Mouse (Mus musculus) gastrocnemius, adult 8-10 months (tissue): ENCODE results near the gene Myh7b. TPM values are rescaled to one million over a fixed set of nuclear protein-coding genes. Genes with fewer than 3 reads are reported as not detected.
"Not testable (repeated sequence)": the region's sequence is repeated elsewhere in the genome, so short reads cannot be mapped to it uniquely, and the experiment has no call there.

Source experiments
- DNase-seq, 2 experiments: peaks; one replicate each; pipeline ENCODE4 v3.0.0; 2022; ENCODE audit warnings: low spot score in 2 of 2
- total RNA-seq, 4 experiments: library from RNA; stranded (reverse); gene quantifications; 2 replicates each; pipeline ENCODE4 v1.2.4; 2022

The Myh7b gene
- total RNA-seq, 4 experiments from 2014 or later, result 2.8 to 4.8 (median 3.3) TPM

DNA sequence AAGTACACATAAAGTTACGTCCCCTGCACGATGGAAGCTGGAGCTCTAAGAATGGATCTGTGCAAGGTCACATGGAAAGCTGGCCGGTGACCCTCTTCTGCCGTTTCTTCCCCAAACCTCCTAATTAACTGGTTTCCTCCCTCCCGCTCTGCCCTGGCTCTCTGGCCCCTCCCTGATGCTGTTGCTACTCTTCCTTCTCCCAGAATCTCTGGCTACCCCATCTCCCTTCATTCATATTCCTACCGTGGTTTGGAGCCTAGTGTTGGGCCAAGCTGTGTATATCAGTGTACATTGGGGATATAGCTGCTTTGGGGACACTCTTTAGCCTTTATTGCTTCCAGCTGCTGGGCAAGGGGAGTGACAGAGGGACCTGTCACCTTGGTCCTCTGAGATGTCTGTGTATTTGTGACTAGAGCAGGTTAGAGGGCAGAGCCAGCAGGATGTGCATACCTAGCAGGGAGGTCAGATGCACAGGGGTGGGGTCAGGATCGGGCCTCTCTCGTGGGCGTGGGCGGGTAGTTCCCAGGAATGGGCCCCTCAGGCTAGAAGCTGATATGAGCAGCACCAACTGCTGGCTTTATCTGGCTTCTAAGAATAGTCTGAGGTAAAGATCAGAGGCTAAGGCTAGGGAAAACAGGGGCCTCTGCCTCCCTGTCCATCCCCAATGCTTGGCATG is 6.3 kb upstream of the Myh7b start:
- DNase-seq, result no peak

DNA sequence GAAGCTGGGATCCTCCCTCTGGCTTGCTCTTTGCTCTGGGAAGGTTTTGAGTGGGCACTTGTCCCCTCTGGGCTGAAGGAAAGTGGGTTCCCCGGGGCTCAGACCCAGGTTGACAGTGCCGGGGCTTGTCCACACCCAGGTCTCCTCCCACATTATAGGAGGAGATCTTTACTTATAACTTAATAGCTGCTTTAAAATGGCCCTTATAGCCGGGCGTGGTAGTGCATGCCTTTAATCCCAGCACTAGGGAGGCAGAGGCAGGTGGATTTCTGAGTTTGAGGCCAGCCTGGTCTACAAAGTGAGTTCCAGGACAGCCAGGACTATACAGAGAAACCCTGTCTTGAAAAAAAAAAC is 5.8 kb upstream of the Myh7b start:
- not testable (repeated sequence) for DNase-seq

DNA sequence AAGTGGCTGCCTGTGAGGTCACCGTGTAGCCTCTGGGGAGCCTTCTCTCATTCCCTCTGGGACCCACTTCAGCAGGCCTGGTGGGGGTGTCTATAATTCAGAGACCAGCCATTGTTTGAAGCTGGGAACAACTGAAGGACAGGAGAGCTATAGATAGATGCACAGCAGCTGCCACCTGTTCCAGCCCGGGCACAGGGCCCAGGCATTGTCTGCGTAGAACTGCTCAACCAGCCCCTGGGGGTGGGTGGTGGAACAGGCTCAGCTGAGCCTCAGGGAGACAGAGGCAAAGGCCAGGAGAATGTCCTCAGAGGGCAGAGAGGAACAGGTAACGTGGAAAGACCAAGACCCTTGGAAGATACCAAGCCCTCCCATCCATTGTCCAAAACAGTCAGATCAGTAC is 4.7 kb upstream of the Myh7b start:
- DNase-seq, result no peak

DNA sequence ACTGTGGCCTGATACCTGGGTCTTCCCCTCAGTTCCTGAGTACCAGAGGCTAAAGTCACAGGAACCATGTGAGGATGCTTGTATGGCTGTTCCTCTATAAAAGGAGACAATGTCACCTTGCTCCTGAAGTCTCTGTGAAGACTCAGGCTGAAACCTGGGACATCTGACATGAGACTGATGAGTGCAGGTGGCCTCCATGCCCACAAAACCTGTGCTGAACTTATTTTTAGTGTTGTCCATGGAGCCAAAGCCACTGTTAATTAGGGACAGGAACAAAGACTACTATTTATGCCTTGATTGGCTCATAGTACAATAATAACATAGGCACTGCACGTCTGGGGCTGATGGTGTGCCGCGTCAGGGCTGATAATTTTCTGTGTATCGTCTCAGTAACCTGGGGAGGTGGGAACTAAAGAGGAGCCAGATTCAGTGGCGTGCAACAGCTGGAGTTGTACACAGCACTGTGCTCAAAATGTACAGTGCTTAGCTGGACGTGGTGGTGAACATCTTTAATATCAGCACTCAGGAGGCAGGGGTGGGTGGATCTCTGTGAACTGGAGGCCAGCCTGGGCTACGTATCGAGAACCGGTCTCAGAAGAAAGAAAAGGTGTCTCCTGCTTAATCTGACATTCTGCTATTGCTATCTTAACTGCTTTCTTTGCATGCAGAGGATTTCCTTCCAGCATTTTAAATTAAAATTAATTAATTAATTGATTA is 980 bp downstream of the Myh7b start:
- DNase-seq, result no peak

DNA sequence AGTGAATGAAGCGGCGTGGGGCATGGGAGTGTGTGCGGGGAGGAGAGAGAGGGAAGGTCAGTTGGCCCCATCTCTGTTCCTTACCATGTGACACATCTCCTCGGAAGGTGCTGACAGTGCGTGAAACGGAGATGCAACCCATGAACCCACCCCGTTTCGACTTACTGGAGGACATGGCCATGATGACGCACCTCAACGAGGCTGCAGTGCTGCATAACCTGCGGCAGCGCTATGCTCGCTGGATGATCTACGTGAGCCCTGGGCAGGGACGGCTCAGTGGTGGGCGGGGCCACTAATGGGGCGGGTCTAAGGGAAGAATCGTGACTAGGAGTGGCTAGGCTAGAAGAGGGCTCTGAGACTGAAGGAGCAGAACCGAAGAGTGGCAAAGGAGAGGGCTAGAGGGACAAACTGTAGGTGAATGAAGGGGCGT is 2.3 kb downstream of the Myh7b start:
- no peak for DNase-seq

DNA sequence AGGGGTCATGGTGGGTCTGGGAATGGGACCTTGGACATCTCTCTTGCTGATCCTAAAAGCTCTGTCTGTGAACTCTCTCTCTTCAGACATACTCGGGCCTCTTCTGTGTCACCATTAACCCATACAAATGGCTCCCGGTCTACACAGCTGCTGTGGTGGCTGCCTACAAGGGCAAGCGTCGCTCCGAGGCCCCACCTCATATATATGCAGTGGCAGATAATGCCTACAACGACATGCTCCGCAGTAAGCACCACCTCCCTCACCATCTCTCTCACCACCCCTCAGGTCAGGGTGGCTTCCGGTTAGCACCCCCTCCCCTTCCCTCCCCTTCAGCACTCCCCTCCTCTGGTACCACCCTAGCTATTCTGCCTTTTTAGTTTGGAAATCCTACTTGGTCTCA is 2.9 kb downstream of the Myh7b start:
- DNase-seq, result no peak

DNA sequence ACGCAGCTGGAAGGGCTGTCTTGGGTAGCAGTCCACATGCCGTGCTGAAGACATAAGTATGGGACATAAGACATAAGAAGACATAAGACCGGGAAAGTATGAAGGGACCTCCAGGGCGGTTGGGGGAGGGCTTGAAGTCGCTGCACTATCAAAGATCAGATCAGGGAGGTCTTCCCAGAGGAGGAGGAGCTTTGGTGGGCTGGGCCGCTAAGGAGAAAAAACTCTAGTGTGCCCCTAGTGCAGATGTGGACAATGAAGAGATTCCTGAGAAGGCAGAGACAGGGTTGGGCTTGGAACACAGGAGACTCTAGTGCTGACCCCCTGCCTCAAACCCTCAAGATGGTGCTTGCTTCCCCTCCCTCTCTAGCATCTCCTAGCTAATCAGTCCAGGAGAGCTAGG is 6.0 kb downstream of the Myh7b start:
- DNase-seq, result no peak

DNA sequence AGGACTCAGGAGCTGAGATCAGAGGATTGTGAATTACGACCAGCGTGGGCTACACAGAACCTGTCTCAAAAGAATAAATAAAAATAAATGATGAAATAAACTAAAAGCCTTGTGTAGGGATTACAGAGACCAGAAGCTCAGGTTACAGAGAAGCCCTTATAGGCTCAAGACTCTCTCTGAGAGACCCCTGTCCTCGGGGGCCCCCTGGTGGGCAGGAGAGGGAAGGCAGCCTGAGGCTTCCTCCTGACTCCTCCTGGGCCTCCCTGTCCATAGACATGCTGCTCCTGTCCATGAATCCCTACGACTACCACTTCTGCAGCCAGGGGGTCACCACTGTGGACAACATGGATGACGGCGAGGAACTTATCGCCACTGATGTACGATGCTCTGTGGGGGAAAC is 8.8 kb downstream of the Myh7b start:
- DNase-seq, result peak; percentile 74 to 82

DNA sequence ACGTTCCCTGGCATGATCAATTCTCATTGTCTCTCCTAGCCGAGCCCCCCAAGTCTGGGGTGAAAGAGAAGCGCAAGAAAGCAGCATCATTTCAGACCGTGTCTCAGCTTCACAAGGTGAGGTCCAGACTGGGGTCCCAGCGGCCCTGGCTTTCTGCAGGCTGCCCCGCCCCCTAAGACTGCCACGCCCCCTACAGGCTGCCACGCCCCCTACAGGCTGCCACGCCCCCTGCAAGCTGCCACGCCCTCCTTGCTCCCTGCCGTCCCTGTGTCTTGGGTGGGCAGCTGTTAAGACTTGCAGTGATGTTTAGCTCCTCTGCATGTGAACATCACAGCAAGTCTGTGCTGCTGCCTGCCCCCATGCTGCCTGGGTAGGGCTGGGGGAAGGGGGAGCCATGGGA is 11.6 kb downstream of the Myh7b start:
- no peak for DNase-seq

DNA sequence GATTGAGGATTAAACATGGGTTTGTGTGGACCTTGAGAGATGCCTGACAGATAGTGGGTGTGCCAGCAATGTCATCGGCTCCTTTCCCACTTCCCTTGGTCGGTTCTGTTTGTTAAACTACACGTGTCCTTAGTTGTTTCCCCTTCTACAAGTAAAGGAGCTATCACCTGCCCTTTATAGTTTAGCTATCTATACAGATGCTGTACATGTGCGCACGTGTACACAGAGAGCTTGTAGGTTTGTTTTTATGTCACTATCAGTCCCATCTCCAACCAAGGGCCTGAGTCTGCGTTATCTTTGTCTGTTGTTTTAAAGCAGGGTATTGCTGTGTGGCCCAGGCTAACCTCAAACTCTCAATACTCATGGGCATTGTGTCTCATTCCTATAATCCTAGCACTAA is 13.0 kb downstream of the Myh7b start:
- DNase-seq, result no peak

DNA sequence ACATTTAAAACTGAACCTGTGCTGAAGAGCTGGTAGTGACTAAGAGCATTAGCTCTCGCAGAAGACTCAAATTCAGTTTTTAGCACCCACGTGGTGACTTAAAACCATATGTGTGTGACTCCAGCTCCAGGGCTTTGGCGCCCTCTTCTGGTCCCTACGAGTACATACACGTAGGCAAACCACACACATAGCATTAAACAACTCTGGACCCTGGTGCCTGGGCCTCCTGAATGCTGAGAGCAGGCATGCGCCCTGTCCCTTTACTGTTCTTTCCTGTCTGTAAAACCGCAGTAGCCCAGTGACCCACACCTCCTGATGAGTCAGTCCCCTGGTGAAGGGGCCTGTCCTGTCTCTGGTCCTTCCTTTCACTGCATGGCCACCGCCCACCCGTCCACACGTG is 13.7 kb downstream of the Myh7b start:
- DNase-seq, result no peak

DNA sequence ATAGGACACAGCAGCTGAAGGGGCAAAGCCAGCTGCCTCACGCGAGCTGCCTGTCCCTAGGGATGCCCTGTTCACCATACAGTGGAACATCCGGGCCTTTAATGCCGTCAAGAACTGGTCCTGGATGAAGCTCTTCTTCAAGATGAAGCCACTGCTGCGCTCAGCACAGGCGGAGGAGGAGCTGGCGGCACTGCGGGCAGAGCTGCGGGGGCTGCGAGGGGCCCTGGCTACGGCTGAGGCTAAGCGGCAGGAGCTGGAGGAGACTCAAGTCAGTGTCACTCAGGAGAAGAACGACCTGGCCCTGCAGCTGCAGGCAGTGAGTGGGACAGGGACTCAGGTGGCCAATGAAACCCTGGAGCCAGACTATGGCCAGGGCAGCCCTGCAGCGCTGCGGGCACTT is 15.3 kb downstream of the Myh7b start:
- no peak for DNase-seq

DNA sequence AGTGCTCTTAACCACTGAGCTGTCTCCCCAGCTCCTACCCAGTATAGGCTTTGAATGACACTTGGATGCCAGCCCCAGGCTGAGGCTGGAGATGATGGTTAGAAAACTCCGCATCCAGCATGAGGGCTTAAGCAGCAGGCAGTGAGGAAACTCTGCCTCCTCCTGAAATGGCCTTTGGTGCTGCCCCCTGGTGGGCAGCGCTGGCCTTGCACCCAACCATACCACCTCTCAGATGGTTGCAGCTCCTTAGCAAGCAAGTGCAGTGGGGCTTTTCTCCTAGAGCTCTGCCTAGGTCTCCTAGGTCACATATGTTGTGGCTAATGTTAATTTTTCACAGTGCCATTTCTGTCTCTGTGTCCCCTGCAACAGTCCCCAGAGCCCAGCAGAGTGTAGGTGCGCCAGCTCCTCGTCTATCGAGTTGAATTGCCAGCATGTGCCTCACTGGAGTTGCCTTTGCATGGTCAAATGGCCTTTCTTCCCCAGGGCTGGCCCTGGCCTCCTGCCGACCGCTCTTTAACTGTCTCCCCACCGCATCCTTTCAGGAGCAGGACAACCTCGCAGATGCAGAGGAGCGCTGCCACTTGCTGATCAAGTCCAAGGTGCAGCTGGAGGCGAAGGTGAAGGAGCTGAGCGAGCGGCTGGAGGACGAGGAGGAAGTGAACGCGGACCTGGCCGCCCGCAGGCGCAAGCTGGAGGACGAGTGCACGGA is 16.2 kb downstream of the Myh7b start:
- peak; percentile 45 to 48 for DNase-seq

DNA sequence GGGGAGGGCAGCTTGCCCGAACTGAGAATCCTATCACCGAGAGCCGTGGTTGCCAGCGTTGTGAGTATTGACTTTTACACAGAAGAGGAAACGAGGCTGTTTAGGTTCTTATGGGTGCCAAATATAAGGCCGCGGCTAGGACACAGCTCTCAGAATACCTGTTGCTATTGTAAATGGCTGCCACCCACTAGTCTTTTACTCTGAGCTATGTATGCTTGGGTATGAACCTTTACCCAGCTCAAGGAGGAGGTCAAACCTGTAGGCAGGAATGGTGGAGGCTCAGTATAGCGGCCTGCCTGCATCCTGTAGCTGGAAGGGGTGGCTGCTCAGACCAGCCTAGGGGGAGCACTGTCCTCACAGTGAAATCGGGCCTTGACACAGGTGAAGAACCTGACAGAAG is 17.1 kb downstream of the Myh7b start:
- DNase-seq, result no peak

DNA sequence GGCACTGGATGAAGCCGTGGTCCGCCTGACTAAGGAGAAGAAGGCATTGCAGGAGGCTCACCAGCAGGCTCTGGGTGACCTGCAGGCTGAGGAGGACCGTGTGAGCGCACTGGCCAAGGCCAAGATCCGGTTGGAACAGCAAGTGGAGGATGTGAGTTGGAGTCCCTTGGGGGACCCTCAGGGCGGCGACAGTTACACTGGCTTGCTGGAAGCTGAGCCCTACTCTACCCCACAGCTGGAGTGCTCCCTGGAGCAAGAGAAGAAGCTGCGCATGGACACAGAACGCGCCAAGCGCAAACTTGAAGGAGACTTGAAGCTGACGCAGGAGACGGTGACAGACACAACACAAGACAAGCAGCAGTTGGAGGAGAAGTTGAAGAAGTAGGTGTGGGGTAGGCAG is 17.5 kb downstream of the Myh7b start:
- DNase-seq, result no peak

DNA sequence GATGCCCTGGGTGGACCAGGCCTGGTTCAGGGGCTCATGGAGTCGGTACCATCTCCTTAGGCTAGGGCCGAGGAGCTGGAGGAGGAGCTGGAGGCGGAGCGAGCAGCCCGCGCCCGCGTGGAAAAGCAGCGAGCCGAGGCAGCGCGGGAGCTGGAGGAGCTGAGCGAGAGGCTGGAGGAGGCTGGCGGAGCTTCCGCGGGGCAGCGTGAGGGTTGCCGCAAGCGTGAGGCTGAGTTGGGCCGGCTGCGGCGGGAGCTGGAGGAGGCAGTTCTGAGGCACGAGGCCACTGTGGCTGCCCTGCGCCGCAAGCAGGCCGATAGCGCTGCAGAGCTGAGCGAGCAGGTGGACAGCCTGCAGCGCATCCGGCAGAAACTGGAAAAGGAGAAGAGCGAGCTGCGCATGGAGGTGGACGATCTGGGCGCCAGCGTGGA is 18.2 kb downstream of the Myh7b start:
- DNase-seq, result no peak

DNA sequence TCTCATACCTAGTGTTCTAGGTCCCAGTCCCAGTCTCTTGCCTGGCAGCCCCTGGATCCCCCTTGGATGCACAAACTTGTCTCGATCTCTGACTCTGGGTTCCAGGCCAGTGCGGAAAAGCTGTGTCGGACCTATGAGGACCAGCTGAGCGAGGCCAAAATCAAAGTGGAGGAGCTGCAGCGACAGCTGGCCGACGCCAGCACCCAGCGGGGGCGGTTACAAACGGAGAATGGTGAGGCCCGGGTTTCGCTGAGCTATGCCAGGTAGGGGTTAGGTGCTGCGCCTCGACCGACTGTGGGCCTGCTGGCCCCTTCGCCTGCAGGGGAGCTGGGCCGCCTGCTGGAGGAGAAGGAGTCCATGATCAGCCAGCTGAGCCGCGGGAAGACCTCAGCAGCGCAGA is 19.1 kb downstream of the Myh7b start:
- DNase-seq, result no peak

DNA sequence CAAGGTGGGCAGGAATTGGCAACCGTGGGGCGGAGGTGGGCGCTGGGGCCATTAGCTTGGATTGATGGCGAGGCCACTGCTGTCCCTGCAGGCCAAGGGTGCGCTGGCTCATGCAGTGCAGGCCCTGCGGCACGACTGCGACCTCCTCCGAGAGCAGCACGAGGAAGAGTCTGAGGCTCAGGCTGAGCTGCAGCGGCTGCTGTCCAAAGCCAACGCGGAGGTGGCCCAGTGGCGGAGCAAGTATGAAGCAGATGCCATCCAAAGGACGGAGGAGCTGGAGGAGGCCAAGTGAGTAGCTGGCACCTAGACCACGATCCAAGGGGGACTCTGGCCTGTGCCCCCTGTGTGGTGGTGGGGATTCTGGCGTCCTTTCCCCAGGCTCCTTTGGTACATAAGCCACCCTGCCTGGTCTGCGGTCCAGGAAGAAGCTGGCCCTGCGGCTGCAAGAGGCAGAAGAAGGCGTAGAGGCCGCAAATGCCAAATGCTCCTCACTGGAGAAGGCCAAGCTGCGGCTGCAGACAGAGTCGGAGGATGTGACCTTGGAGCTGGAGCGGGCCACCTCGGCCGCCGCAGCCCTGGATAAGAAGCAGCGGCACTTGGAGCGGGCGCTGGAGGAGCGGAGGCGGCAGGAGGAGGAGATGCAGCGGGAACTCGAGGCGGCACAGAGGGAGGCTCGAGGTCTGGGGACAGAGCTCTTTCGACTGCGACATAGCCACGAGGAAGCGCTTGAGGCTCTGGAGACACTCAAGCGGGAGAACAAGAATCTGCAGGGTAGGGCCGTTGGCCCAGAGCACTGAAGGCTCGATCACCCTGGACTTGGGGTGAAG is 19.8 kb downstream of the Myh7b start:
- DNase-seq, result no peak

DNA sequence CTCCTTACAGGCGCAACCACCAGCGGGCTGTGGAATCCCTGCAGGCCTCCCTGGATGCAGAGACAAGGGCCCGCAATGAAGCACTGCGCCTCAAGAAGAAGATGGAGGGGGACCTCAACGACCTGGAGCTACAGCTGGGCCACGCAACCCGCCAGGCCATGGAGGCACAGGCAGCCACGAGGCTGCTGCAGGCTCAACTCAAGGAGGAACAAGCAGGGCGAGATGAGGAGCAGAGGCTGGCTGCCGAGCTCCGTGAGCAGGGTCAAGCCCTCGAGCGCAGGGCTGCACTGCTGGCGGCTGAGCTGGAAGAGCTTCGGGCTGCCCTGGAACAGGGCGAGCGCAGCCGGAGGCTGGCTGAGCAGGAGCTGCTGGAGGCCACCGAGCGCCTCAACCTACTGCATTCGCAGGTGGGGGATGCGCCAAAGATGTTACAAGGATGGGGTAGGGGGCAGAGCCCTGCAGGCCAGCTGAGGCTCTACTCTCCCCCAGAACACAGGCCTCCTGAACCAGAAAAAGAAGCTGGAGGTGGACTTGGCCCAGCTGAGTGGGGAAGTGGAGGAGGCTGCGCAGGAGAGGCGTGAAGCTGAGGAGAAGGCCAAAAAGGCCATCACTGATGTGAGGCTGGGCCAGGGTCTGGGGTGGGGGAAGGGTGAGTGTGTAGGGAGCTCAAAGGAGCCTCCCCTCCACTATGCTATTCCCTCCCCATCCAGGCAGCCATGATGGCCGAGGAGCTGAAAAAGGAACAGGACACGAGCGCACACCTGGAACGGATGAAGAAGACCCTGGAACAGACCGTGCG is 21.3 kb downstream of the Myh7b start:
- DNase-seq, result no peak

DNA sequence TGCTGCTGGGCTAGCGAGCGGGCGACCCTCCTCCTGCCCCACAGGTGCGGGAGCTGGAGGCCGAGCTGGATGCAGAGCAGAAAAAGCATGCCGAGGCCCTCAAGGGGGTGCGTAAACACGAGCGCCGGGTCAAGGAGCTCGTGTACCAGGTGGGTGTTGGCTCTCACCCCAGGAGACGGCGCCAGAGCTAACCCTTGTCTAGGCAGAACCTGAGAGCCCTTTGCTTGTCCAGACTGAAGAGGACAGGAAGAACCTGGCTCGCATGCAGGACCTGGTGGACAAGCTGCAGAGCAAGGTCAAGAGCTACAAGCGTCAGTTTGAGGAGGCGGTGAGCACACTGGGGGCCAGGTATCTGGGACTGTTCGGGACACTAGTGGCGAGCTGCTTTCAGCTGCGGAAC is 22.1 kb downstream of the Myh7b start:
- no peak for DNase-seq

DNA sequence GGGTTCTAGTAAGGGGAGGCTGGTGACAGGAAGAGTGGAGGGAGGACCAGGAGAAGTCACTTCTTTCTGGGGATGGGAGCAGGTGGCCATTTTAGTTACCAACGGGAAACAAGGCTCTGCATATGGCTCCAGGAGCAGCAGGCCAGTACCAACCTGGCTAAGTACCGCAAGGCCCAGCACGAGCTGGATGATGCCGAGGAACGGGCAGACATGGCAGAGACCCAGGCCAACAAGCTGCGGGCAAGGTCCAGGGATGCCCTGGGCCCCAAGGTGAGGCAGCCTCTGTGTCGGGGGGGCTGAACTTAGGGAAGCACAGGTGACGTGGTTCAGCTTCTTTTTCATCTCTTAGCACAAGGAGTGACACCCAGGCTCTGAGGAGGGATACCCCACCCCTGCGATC is 22.7 kb downstream of the Myh7b start:
- DNase-seq, result no peak
